Mouse (Mus musculus): ENCODE results near the gene BC037034. TPM values are rescaled to one million over a fixed set of nuclear protein-coding genes. Genes with fewer than 3 reads are reported as not detected.

Gene BC037034
- polyA plus RNA-seq, 1 experiment = 142 TPM

DNA sequence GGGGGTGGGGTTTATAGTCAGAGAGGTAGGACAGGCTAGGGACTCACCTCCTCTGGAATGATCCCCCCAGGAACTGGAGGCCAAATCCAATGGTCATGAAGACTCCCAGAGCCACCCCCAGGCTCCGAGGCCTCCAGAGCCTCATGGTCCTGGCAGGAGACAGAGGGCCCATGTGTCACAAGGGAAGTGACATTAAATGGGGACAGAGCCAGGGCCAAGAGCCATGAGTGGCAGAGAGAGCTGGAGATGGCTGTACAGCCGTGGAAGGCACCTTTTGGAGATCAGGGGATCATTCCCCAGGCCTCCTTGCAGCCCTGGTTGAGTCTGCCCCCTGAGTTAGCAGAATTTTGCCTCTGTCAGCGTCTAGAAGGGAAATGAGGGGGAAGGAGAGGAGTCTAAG is 7.4 kb upstream of the BC037034 start:
- TF ChIP-seq GATA1 (IDR thresholded peaks at IDR 0.05; ENCODE audit: low read length) = no peak

DNA sequence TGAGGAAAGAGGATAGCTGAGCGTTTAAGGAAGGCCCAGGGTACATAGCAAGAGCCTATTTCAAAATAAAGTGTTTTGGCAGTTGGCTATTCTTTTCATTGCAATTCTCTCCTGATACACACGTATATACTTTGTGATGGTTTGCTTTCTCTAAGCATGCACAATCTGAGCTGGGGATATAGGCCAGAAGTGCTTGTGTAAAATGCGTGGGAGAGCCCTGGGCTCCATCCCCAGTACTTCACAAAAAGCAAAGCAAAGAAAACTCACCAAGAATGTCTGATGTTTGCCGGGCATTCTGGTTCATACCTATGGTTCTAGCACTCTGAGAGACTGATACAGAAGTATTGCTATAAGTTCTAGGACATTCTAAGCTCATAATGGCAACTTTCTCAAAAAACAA is 5.1 kb upstream of the BC037034 start:
- no peak for TF ChIP-seq GATA1 (IDR thresholded peaks at IDR 0.05; ENCODE audit: low read length)

- no peak for TF ChIP-seq GATA1 (IDR thresholded peaks at IDR 0.05; ENCODE audit: low read length)
Measured at GRCm38 (mm10) chr5:138267114-138267513, 3.3 kb upstream of the BC037034 start.

DNA sequence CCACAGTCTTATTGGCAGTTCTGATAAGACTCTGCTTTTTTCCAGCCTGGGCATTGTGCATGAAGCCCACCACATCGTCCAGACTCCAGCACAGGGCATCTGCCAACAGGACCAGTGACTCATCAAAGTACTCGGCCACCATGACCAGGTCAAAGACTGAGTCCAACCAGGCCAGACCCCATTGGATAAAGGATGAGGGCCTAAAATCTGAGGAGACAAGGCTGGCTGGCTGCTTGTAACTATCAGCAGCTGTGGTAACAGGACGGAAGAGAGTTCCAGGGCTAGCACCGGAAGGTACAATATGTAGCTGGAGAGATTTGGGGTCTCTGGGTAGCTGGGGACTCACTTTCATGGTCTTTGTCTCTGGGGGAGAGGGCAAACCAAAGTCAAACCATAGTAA is 1.9 kb upstream of the BC037034 start:
- no peak for TF ChIP-seq GATA1 (IDR thresholded peaks at IDR 0.05; ENCODE audit: low read length)

DNA sequence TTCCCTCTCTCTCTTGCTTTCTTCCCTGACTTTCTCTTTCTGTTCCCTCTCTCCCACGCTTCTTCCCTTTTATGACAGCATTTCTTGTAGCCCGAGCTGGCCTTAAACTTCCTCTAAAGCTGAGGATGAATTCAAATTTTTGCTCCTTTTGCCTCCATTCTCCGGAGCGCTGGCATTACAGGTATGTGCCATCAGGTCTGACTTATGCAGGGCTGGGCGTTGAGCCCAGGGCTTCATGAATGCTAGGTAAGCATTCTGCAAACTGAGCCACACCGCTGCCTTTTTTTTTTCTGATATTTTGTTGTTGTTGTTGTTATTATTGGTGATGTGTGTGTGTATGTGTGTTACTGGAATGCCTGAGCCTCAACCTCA is 360 bp upstream of the BC037034 start:
- no peak for TF ChIP-seq GATA1 (IDR thresholded peaks at IDR 0.05; ENCODE audit: low read length)

- no peak for TF ChIP-seq GATA1 (IDR thresholded peaks at IDR 0.05; ENCODE audit: low read length)
Measured at GRCm38 (mm10) chr5:138262582-138263240, 1.1 kb downstream of the BC037034 start.

- TF ChIP-seq GATA1 (IDR thresholded peaks at IDR 0.05; ENCODE audit: low read length) = no peak
Measured at GRCm38 (mm10) chr5:138262001-138262400, 1.8 kb downstream of the BC037034 start.

DNA sequence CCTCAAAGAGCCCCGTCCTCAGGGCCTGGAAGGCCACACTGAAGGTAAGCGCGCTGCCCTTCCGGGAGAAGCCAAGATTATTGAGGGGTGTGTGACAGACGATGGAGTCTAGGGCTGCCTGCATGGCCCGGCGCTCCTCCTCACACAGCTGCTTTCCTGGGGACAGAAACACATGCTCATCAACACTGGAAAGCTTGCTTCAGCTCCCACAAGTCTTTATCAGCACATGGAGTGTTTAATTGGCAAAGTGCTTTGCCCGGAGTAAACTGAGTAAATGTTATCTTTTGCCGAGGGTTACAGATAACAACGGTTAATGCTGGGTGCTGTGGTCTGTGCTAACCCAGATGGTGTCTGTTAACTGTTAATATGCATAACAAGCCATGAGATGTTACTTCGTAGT is 3.0 kb downstream of the BC037034 start:
- TF ChIP-seq GATA1 (IDR thresholded peaks at IDR 0.05; ENCODE audit: low read length) = peak; percentile 96

DNA sequence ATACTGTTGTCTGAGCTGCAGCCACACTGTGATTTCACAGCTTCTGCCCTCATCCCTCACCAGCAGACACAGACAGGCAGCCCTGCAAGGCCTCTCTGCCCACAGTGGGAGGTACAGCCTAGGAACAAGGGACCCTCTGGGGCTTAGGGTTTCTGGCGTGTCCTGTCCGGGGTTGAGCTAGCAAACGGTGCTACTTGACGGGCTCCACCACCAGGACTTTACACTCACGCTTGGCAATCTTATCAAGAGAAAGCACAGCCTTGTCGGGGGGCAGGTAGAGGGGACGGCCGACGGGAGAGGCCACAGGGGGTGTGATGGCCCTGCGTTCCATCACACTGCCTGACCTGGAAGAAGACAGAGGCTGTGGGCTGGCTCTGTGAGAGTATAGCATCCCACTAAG is 3.8 kb downstream of the BC037034 start:
- no peak for TF ChIP-seq GATA1 (IDR thresholded peaks at IDR 0.05; ENCODE audit: low read length)

- no peak for TF ChIP-seq GATA1 (IDR thresholded peaks at IDR 0.05; ENCODE audit: low read length)
Measured at GRCm38 (mm10) chr5:138258993-138259392, 4.8 kb downstream of the BC037034 start.

GRCm38 (mm10) chr5:138258542-138258941 is 5.3 kb downstream of the BC037034 start:
- TF ChIP-seq GATA1 (IDR thresholded peaks at IDR 0.05; ENCODE audit: low read length) = no peak

GRCm38 (mm10) chr5:138258078-138258477 is 5.8 kb downstream of the BC037034 start:
- TF ChIP-seq GATA1 (IDR thresholded peaks at IDR 0.05; ENCODE audit: low read length) = no peak

- no peak for TF ChIP-seq GATA1 (IDR thresholded peaks at IDR 0.05; ENCODE audit: low read length)
Measured at GRCm38 (mm10) chr5:138257585-138257978, 6.3 kb downstream of the BC037034 start.

DNA sequence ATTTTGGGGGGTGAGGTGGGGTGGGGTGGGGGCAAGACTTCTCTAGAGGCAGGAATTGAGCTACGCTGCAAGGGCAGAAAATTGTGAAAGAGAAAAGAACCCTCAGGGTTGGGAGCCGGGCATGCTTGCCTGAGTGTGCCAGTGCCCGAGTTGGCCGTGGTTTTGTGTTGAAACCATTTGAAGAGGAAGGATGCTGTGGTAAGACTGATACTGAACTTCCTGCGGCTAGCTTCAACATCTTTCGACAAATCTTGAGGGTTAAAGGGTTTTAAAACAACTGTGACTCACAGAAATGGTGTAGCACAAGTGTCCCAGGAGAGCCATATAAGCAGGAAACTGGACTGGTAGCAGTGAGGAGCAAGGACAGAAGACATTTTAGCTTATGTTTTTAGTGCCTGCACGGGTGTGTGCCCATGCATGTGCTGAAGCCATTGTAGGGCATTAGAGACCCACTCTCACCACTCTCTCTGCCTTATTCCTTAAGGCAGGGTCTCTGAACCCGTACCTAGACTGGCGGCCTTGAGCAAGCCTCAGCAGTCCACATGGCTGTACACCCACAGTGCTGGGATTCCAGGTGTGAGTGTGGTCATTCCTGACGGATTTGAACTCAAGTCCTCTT is 6.8 kb downstream of the BC037034 start:
- no peak for TF ChIP-seq GATA1 (IDR thresholded peaks at IDR 0.05; ENCODE audit: low read length)

DNA sequence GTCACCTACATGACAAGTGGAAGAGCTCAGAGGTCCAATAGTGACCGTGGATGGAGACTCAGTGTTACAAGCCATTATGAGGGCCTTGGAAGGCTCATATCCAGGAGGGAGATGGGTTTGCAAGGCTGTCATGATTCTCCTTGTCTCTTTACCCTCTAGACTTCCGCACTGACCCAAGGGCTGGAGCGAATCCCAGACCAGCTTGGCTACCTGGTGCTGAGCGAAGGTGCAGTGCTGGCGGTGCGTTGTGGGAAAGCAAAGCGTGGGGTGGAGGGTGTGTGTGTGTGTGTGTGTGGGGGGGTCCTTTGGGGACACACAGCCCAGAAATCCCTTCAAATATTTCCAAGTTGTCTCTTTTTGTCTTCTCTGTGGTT is 7.8 kb downstream of the BC037034 start:
- TF ChIP-seq GATA1 (IDR thresholded peaks at IDR 0.05; ENCODE audit: low read length) = no peak

- no peak for TF ChIP-seq GATA1 (IDR thresholded peaks at IDR 0.05; ENCODE audit: low read length)
Measured at GRCm38 (mm10) chr5:138255353-138256093, 8.3 kb downstream of the BC037034 start, which contains the start of gene Lamtor4. Lamtor4 (plus strand) TSS chr5:138255482.

DNA sequence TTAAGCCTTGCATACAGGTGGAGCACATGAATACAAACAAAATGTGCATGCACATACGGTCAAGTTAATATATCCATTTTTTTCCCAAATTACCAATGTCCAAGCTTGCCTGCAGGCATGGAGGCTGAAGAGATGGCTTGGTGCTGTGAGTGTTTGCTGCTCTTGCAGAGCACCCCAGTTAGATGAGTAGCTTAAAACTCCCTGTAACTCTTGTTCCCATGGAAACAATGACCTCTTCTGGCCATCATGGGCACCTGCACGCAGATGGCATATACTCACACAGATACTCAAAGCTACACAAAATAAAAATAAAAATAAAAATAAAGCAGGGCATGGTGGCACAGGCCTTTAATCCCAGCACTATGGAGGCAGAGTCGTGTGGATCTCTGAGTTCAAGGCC is 10.8 kb downstream of the BC037034 start:
- TF ChIP-seq GATA1 (IDR thresholded peaks at IDR 0.05; ENCODE audit: low read length) = no peak

Data from G1E-ER4 (cell line).